ENCODE assay signal across 32 mouse cellular contexts in genomic region chr12:26906126-26906525, GRCm38 (mm10).
"Had no signal": no experiment of that assay in that cellular context is flagged by ENCODE, and none has a peak within 500 bp of the region (broad histone marks: within the 10 kb centered on the region; RNA-seq: fewer than 3 reads in every experiment).

No protein-coding gene starts in this region.

- H3K9ac ChIP-seq: heart, embryonic 15.5 days; hindbrain, embryonic 12.5 days; hindbrain, embryonic 13.5 days; hindbrain, embryonic 14.5 days; hindbrain, embryonic 15.5 days; intestine, embryonic 15.5 days; kidney, embryonic 15.5 days had no signal

- H3K4me3 ChIP-seq: heart, embryonic 15.5 days; hindbrain, embryonic 10.5 days; hindbrain, embryonic 12.5 days; hindbrain, embryonic 13.5 days; hindbrain, embryonic 15.5 days; intestine, embryonic 15.5 days; kidney, embryonic 15.5 days; layer of hippocampus, adult 2 months; left cerebral cortex, adult 2 months had no signal

- H3K27ac ChIP-seq: heart, embryonic 15.5 days; hindbrain, embryonic 10.5 days; hindbrain, embryonic 14.5 days; hindbrain, embryonic 15.5 days; hindbrain, postnatal 0 days; intestine, embryonic 15.5 days; kidney, embryonic 15.5 days; kidney, postnatal 0 days; layer of hippocampus, adult 2 months; left cerebral cortex, adult 2 months had no signal

- ATAC-seq: hindbrain, embryonic 16.5 days; hindbrain, postnatal 0 days; inflammation-experienced regulatory T-cells, adult 6 months; intestine, embryonic 15.5 days; intestine, embryonic 16.5 days; intestine, postnatal 0 days had no signal

- H3K27me3 ChIP-seq: heart, embryonic 15.5 days; hindbrain, embryonic 12.5 days; hindbrain, embryonic 13.5 days; hindbrain, embryonic 15.5 days; intestine, embryonic 15.5 days; kidney, embryonic 15.5 days had no signal

- DNase-seq: heart, postnatal 10 days; heart, postnatal 14 days; heart, postnatal 36 days; heart, postnatal 4 days; kidney, adult 11 months; kidney, adult 18-20 months; kidney, adult 2 months; kidney, adult 8-10 months; kidney, adult 9 months; kidney, postnatal 10 days; kidney, postnatal 14 days; kidney, postnatal 25 days; kidney, postnatal 36 days; kidney, postnatal 4 days; layer of hippocampus, adult 9-11 months; layer of hippocampus, postnatal 36 days had no signal

- H3K4me1 ChIP-seq: heart, embryonic 15.5 days had no signal

- H3K4me2 ChIP-seq: heart, embryonic 15.5 days; hindbrain, embryonic 12.5 days; hindbrain, embryonic 13.5 days; hindbrain, embryonic 14.5 days; hindbrain, embryonic 15.5 days; intestine, embryonic 15.5 days; kidney, embryonic 15.5 days had no signal

- H3K36me3 ChIP-seq: heart, embryonic 15.5 days; hindbrain, embryonic 10.5 days; hindbrain, embryonic 12.5 days; hindbrain, embryonic 13.5 days; hindbrain, embryonic 15.5 days; intestine, embryonic 15.5 days; kidney, embryonic 15.5 days had no signal

- H3K9me3 ChIP-seq: heart, embryonic 15.5 days; hindbrain, embryonic 10.5 days; hindbrain, embryonic 12.5 days; hindbrain, embryonic 13.5 days; hindbrain, embryonic 15.5 days; intestine, embryonic 15.5 days; kidney, embryonic 15.5 days had no signal
